Mouse (Mus musculus) lung, postnatal 36 days (tissue): Measurements from ENCODE around the gene Ostc.

Source experiments
- DNase-seq: peaks from one replicate; pipeline ENCODE4 v3.0.0; 2022; ENCODE audit warnings: mixed read lengths

The Ostc gene

GRCm38 (mm10) chr3:130708967-130709924, at the start of gene Ostc:
Ostc (minus strand) TSS chr3:130709444.
- DNase-seq, result peak; percentile 100

GRCm38 (mm10) chr3:130758157-130758841, 49.1 kb upstream of the Ostc start:
- no peak for DNase-seq

- DNase-seq, result no peak
Observed at GRCm38 (mm10) chr3:130757117-130757852, 48.0 kb upstream of the Ostc start.

GRCm38 (mm10) chr3:130749206-130749605, 40.0 kb upstream of the Ostc start:
- DNase-seq, result no peak

GRCm38 (mm10) chr3:130746673-130747619, 37.7 kb upstream of the Ostc start:
- DNase-seq, result no peak

GRCm38 (mm10) chr3:130737652-130738361, 28.6 kb upstream of the Ostc start:
- no peak for DNase-seq

- no peak for DNase-seq
Observed at GRCm38 (mm10) chr3:130736758-130737157, 27.5 kb upstream of the Ostc start.

GRCm38 (mm10) chr3:130730189-130730653, 21.0 kb upstream of the Ostc start, which contains the start of gene Rpl34:
Rpl34 (minus strand) TSS chr3:130730398.
- peak; percentile 96 for DNase-seq

GRCm38 (mm10) chr3:130729472-130730188, 20.4 kb upstream of the Ostc start:
- peak; percentile 46 for DNase-seq

GRCm38 (mm10) chr3:130727676-130728075, 18.4 kb upstream of the Ostc start:
- DNase-seq, result no peak

- peak; percentile 12 for DNase-seq
Observed at GRCm38 (mm10) chr3:130727036-130727435, 17.8 kb upstream of the Ostc start.

GRCm38 (mm10) chr3:130725718-130726117, 16.5 kb upstream of the Ostc start:
- no peak for DNase-seq

- DNase-seq, result no peak
Observed at GRCm38 (mm10) chr3:130722733-130723478, 13.7 kb upstream of the Ostc start.

GRCm38 (mm10) chr3:130720225-130720624, 11.0 kb upstream of the Ostc start:
- DNase-seq, result no peak

- DNase-seq, result no peak
Observed at GRCm38 (mm10) chr3:130718871-130719270, 9.6 kb upstream of the Ostc start.

GRCm38 (mm10) chr3:130716555-130716954, 7.3 kb upstream of the Ostc start:
- no peak for DNase-seq

GRCm38 (mm10) chr3:130714775-130715568, 5.7 kb upstream of the Ostc start:
- peak; percentile 83 for DNase-seq

- peak; percentile 24 for DNase-seq
Observed at GRCm38 (mm10) chr3:130712891-130713290, 3.6 kb upstream of the Ostc start.

GRCm38 (mm10) chr3:130710103-130710502, 859 bp upstream of the Ostc start:
- DNase-seq, result no peak
